Mouse (Mus musculus) forebrain, embryonic 11.5 days (tissue): Measurements from ENCODE around the gene Rmnd5b. TPM values are rescaled to one million over a fixed set of nuclear protein-coding genes. Genes with fewer than 3 reads are reported as not detected.

Experiments used
- ATAC-seq: fragments of 200-750 bp; cut with Nextera tagmentation; replicated peaks from 2 replicates; pipeline ENCODE4 v1.8.0; 2017; ENCODE audit warnings: moderate TSS enrichment; ENCODE audit not compliant: low FRiP score
- DNase-seq: peaks from one replicate; pipeline ENCODE4 v3.0.0-alpha.2; 2017; ENCODE audit warnings: low spot score
- H3K27ac ChIP-seq: fragments of 300-500 bp; sonication (generic); 2 replicates; pipeline ENCODE4 v1.5.1; 2014; ENCODE audit warnings: low read depth, low read length
- H3K27me3 ChIP-seq: fragments of 300-500 bp; sonication (generic); 2 replicates; pipeline ENCODE4 v1.6.1; 2014; ENCODE audit warnings: mild to moderate bottlenecking, low read length, mixed read lengths; ENCODE audit not compliant: control insufficient read depth, insufficient read depth
- H3K36me3 ChIP-seq: fragments of 300-500 bp; sonication (generic); 2 replicates; pipeline ENCODE4 v1.6.1; 2014; ENCODE audit warnings: mild to moderate bottlenecking, low read length, moderate library complexity, mixed read lengths; ENCODE audit not compliant: control insufficient read depth, insufficient read depth
- H3K4me1 ChIP-seq: fragments of 300-500 bp; sonication (generic); replicated peaks from 2 replicates; pipeline ENCODE4 v1.6.1; 2014; ENCODE audit warnings: low read length, mixed read lengths; ENCODE audit not compliant: control insufficient read depth, insufficient read depth
- H3K4me2 ChIP-seq: fragments of 300-500 bp; sonication (generic); 2 replicates; pipeline ENCODE4 v1.6.1; 2014; ENCODE audit warnings: low read depth, mild to moderate bottlenecking, low read length, moderate library complexity, mixed read lengths; ENCODE audit not compliant: severe bottlenecking
- H3K4me3 ChIP-seq: fragments of 300-500 bp; sonication (generic); 2 replicates; pipeline ENCODE4 v1.5.1; 2014; ENCODE audit warnings: low read depth, low read length
- H3K9ac ChIP-seq: fragments of 300-500 bp; sonication (generic); 2 replicates; pipeline ENCODE4 v1.6.1; 2014; ENCODE audit warnings: low read length
- H3K9me3 ChIP-seq: fragments of 300-500 bp; sonication (generic); 2 replicates; pipeline ENCODE4 v1.6.1; 2016; ENCODE audit warnings: low read length, mixed read lengths; ENCODE audit not compliant: control insufficient read depth
- WGBS: fragments of 180-500 bp; shearing (Covaris S2); extraction: QIAGEN DNeasy Blood & Tissue Kit; methylation state at CpG from one replicate; pipeline ENCODE4 v1.1.7; 2014; 5-methylcytosine and 5-hydroxymethylcytosine counted together
- polyA plus RNA-seq: library from polyadenylated mRNA; unstranded; fragments of >200 nt; fragmentation: Nextera tagmentation; extraction: Ambion mirVana; gene quantifications from 2 replicates; pipeline ENCODE4 v1.2.1, GENCODE M21; 2014

Rmnd5b gene
- polyA plus RNA-seq, 1 experiment from 2014 or later, result 40.4 TPM

GRCm38 (mm10) chr11:51646245-51646644, 10.5 kb upstream of the Rmnd5b start:
- no peak overlapping the region for H3K4me2 ChIP-seq
- ATAC-seq (no peak), DNase-seq (no peak)
- peaks cover 2% of the 10 kb centered on the region; the same call in 1 of the 2 replicates for H3K36me3 ChIP-seq
- no peaks in the 10 kb centered on the region for H3K9me3 ChIP-seq
- peaks cover 7% of the 10 kb centered on the region; the same call in 1 of the 2 replicates for H3K27me3 ChIP-seq
- H3K4me3 ChIP-seq, result no peak overlapping the region
- H3K9ac ChIP-seq, result no peak overlapping the region
- peaks cover 22% of the 10 kb centered on the region; the same call in 1 of the 2 replicates for H3K4me1 ChIP-seq
- WGBS, result 82% methylated on average over 7 of the region's 7 CpGs
- no peak overlapping the region for H3K27ac ChIP-seq

GRCm38 (mm10) chr11:51645293-51645692, 9.6 kb upstream of the Rmnd5b start:
- Histone ChIP-seq H3K9me3 (no peaks in the 10 kb centered on the region), H3K27ac (no peak overlapping the region), H3K4me3 (no peak overlapping the region), H3K9ac (no peak overlapping the region), H3K36me3 (peaks cover 2% of the 10 kb centered on the region; the same call in 1 of the 2 replicates), H3K4me1 (peaks cover 16% of the 10 kb centered on the region; the same call in 1 of the 2 replicates), H3K27me3 (peaks cover 7% of the 10 kb centered on the region; the same call in 1 of the 2 replicates), H3K4me2 (no peak overlapping the region)
- ATAC-seq (no peak), DNase-seq (no peak)
- 92% methylated on average over 13 of the region's 13 CpGs for WGBS

- Histone ChIP-seq H3K4me3 (no peak overlapping the region), H3K9me3 (no peaks in the 10 kb centered on the region), H3K27me3 (no peaks in the 10 kb centered on the region; the same call in 1 of the 2 replicates), H3K4me2 (no peak overlapping the region), H3K4me1 (peaks cover 7% of the 10 kb centered on the region; the same call in 1 of the 2 replicates), H3K27ac (no peak overlapping the region), H3K36me3 (peaks cover 2% of the 10 kb centered on the region; the same call in 1 of the 2 replicates), H3K9ac (no peak overlapping the region)
- ATAC-seq, result no peak
- DNase-seq, result no peak
- WGBS, result 76% methylated on average over 16 of the region's 16 CpGs
These were observed 8.5 kb upstream of the Rmnd5b start for GRCm38 (mm10) chr11:51644217-51644616.

GRCm38 (mm10) chr11:51643761-51644160, 8.1 kb upstream of the Rmnd5b start:
- WGBS, result 49% methylated on average over 15 of the region's 15 CpGs
- H3K27ac ChIP-seq, result no peak overlapping the region
- no peak overlapping the region for H3K4me3 ChIP-seq
- no peak overlapping the region for H3K4me2 ChIP-seq
- H3K9ac ChIP-seq, result no peak overlapping the region
- no peaks in the 10 kb centered on the region for H3K27me3 ChIP-seq
- DNase-seq (no peak), ATAC-seq (no peak)
- H3K9me3 ChIP-seq, result no peaks in the 10 kb centered on the region
- H3K36me3 ChIP-seq, result peaks cover 2% of the 10 kb centered on the region; the same call in 1 of the 2 replicates
- H3K4me1 ChIP-seq, result peaks cover 3% of the 10 kb centered on the region; the same call in 1 of the 2 replicates

GRCm38 (mm10) chr11:51643202-51643601, 7.5 kb upstream of the Rmnd5b start:
- H3K4me3 ChIP-seq, result no peak overlapping the region
- H3K27ac ChIP-seq, result no peak overlapping the region
- no peak overlapping the region for H3K4me2 ChIP-seq
- H3K9ac ChIP-seq, result no peak overlapping the region
- no peaks in the 10 kb centered on the region for H3K9me3 ChIP-seq
- no peak for ATAC-seq
- DNase-seq, result no peak
- H3K36me3 ChIP-seq, result peaks cover 2% of the 10 kb centered on the region; the same call in 1 of the 2 replicates
- no peaks in the 10 kb centered on the region; the same call in 1 of the 2 replicates for H3K4me1 ChIP-seq
- 81% methylated on average over 9 of the region's 9 CpGs for WGBS
- H3K27me3 ChIP-seq, result no peaks in the 10 kb centered on the region

GRCm38 (mm10) chr11:51640748-51641147, 5.1 kb upstream of the Rmnd5b start:
- H3K9me3 ChIP-seq, result no peaks in the 10 kb centered on the region
- peaks cover 6% of the 10 kb centered on the region; the same call in 1 of the 2 replicates for H3K4me1 ChIP-seq
- 87% methylated on average over 7 of the region's 7 CpGs for WGBS
- no peak overlapping the region for H3K4me2 ChIP-seq
- DNase-seq (no peak), ATAC-seq (no peak)
- no peak overlapping the region for H3K27ac ChIP-seq
- no peaks in the 10 kb centered on the region for H3K27me3 ChIP-seq
- no peak overlapping the region for H3K4me3 ChIP-seq
- peaks cover 2% of the 10 kb centered on the region; the same call in 1 of the 2 replicates for H3K36me3 ChIP-seq
- no peak overlapping the region for H3K9ac ChIP-seq

- Histone ChIP-seq H3K9ac (no peak overlapping the region), H3K36me3 (no peaks in the 10 kb centered on the region), H3K4me2 (peak overlapping the region; percentile 31; the same call in 1 of the 2 replicates), H3K4me3 (no peak overlapping the region), H3K9me3 (no peaks in the 10 kb centered on the region), H3K27ac (no peak overlapping the region), H3K4me1 (peaks cover 6% of the 10 kb centered on the region; the same call in 1 of the 2 replicates), H3K27me3 (no peaks in the 10 kb centered on the region)
- DNase-seq, result no peak
- no peak for ATAC-seq
- WGBS, result 68% methylated on average over 5 of the region's 5 CpGs
These were observed 2.8 kb upstream of the Rmnd5b start for GRCm38 (mm10) chr11:51638497-51638896.

GRCm38 (mm10) chr11:51637971-51638414, 2.3 kb upstream of the Rmnd5b start:
- H3K4me3 ChIP-seq, result no peak overlapping the region
- peak overlapping the region; percentile 31 for H3K4me2 ChIP-seq
- H3K36me3 ChIP-seq, result no peaks in the 10 kb centered on the region
- peak overlapping the region; percentile 33; the same call in 1 of the 2 replicates for H3K9ac ChIP-seq
- DNase-seq (peak; percentile 71), ATAC-seq (no peak)
- H3K9me3 ChIP-seq, result no peaks in the 10 kb centered on the region
- 4% methylated on average over 17 of the region's 17 CpGs for WGBS
- no peak overlapping the region for H3K27ac ChIP-seq
- peaks cover 6% of the 10 kb centered on the region; the same call in 1 of the 2 replicates for H3K4me1 ChIP-seq
- no peaks in the 10 kb centered on the region for H3K27me3 ChIP-seq

GRCm38 (mm10) chr11:51636323-51636684, 608 bp upstream of the Rmnd5b start:
- peaks cover 6% of the 10 kb centered on the region; the same call in 1 of the 2 replicates for H3K4me1 ChIP-seq
- H3K9ac ChIP-seq, result peak overlapping the region; percentile 76
- H3K4me3 ChIP-seq, result peak overlapping the region; percentile 72
- no peaks in the 10 kb centered on the region for H3K9me3 ChIP-seq
- H3K27me3 ChIP-seq, result no peaks in the 10 kb centered on the region
- 6% methylated on average over 6 of the region's 6 CpGs for WGBS
- ATAC-seq, result peak; percentile 43; the same call in 1 of the 2 replicates
- peak overlapping the region; percentile 78 for H3K4me2 ChIP-seq
- H3K27ac ChIP-seq, result peak overlapping the region; percentile 50
- no peaks in the 10 kb centered on the region for H3K36me3 ChIP-seq
- DNase-seq, result peak; percentile 80
